Mouse (Mus musculus): ENCODE measurements around the gene Rrp1b. TPM values are rescaled to one million over a fixed set of nuclear protein-coding genes. Genes with fewer than 3 reads are reported as not detected.

Rrp1b gene
- polyA plus RNA-seq, 1 experiment from 2014 or later = 50.9 TPM

DNA sequence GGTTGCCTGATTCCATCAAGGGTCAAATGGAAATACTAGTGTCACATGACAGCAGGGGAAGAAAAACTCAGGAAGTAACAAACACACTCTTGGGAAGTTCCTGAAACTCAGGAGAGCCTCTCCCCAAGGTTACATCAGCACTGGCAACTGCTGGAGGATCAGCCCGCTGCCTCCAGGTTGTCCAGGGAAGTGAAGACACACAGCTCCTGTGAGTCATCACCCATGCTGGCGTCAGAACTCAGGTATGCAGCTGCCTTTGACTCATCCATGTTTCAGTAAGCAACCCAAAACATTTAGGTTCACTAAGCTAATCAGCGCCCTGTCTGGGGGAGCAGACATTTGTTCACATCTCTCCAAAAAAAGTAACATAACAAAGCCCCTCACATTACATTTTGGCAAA is 32.6 kb upstream of the Rrp1b start:
- Histone ChIP-seq H3K4me1 (ENCODE audit: control insufficient read depth, insufficient read depth, low read length) (no peaks in the 10 kb centered on the region), H3K36me3 (ENCODE audit: control insufficient read depth, insufficient read depth, low read length) (no peaks in the 10 kb centered on the region), H3K27me3 (ENCODE audit: control insufficient read depth, insufficient read depth, low read length) (no peaks in the 10 kb centered on the region), H3K9me3 (ENCODE audit: control insufficient read depth, low read length) (no peaks in the 10 kb centered on the region), H3K4me3 (ENCODE audit: low read depth, low read length) (no peak overlapping the region), H3K4me2 (ENCODE audit: low read depth) (no peak overlapping the region), H3K9ac (ENCODE audit: low read length) (no peak overlapping the region), H3K27ac (ENCODE audit: low read depth, low read length) (no peak overlapping the region)
- ATAC-seq (ENCODE audit: insufficient read depth, low FRiP score, low TSS enrichment) (no peak), DNase-seq (ENCODE audit: low spot score) (no peak)
- WGBS = 89% methylated on average over 3 of the region's 3 CpGs

DNA sequence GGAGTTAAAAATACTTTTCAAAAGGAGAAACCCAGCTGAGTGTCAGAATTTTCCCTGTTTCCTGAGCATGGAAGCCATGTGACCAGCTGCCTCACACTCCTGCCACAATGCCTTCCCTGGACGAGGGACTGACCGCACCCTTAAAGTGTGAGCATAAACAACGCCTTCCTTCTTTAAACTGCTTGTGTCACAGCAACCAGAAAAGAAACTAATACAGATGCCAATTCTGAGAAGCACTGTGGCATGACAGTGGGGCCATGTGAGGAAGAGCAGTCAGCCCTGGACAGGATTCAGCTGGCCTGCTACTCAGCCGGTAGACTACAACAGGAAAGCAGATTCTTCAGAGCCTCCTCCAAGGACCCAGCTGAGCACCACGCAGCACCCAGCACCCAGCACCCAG is 29.1 kb upstream of the Rrp1b start:
- H3K9me3 ChIP-seq (ENCODE audit: control insufficient read depth, low read length) = no peaks in the 10 kb centered on the region
- no peak overlapping the region for H3K27ac ChIP-seq (ENCODE audit: low read depth, low read length)
- no peak for DNase-seq (ENCODE audit: low spot score)
- no peak overlapping the region for H3K9ac ChIP-seq (ENCODE audit: low read length)
- no peaks in the 10 kb centered on the region for H3K27me3 ChIP-seq (ENCODE audit: control insufficient read depth, insufficient read depth, low read length)
- H3K4me3 ChIP-seq (ENCODE audit: low read depth, low read length) = no peak overlapping the region
- ATAC-seq (ENCODE audit: insufficient read depth, low FRiP score, low TSS enrichment) = no peak
- no peak overlapping the region for H3K4me2 ChIP-seq (ENCODE audit: low read depth)
- no peaks in the 10 kb centered on the region for H3K4me1 ChIP-seq (ENCODE audit: control insufficient read depth, insufficient read depth, low read length)
- 85% methylated on average over 5 of the region's 5 CpGs for WGBS
- no peaks in the 10 kb centered on the region for H3K36me3 ChIP-seq (ENCODE audit: control insufficient read depth, insufficient read depth, low read length)

DNA sequence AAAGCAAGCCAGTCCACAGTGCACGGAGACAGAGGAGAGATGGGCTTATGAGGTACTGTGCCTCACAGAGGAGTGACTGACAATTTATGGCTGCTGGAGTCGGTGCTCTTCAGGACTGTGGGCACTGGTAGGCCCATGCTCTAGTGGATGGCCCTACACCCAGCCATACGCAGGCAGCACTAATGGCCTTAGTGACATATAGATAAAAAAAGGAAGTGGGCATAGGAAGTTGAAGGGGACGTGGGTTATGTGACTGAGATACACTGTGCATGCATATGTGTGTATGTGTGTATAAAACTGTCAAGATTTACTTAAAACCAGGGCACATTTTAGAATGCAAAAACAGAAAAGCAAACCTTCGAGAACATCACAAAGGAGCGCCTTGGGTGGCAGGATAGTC is 24.2 kb upstream of the Rrp1b start:
- DNase-seq (ENCODE audit: low spot score) = no peak
- H3K36me3 ChIP-seq (ENCODE audit: control insufficient read depth, insufficient read depth, low read length) = no peaks in the 10 kb centered on the region
- no peak overlapping the region for H3K4me2 ChIP-seq (ENCODE audit: low read depth)
- H3K4me3 ChIP-seq (ENCODE audit: low read depth, low read length) = no peak overlapping the region
- H3K27ac ChIP-seq (ENCODE audit: low read depth, low read length) = no peak overlapping the region
- ATAC-seq (ENCODE audit: insufficient read depth, low FRiP score, low TSS enrichment) = no peak
- 83% methylated on average over 6 of the region's 6 CpGs for WGBS
- no peak overlapping the region for H3K9ac ChIP-seq (ENCODE audit: low read length)
- no peaks in the 10 kb centered on the region for H3K27me3 ChIP-seq (ENCODE audit: control insufficient read depth, insufficient read depth, low read length)
- no peaks in the 10 kb centered on the region for H3K4me1 ChIP-seq (ENCODE audit: control insufficient read depth, insufficient read depth, low read length)
- H3K9me3 ChIP-seq (ENCODE audit: control insufficient read depth, low read length) = no peaks in the 10 kb centered on the region

DNA sequence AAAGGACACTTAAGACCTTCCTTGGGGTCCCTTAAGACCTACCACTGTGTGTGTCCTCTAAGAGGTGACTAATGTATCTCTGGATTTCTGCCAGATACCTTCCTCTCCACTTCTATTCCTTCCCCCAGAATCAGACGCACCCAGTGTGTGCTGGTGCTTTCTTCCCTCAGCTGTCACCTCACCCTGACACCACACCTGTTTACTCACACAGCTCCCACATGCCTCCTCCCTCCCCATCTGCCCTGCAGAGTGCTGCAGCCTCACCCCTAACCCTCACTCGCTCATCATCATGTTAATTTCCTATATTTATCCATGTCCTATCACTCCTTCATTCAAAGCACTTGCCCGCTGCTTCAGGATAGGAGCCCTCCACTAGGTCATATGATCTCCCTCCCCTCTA is 23.6 kb upstream of the Rrp1b start:
- H3K27ac ChIP-seq (ENCODE audit: low read depth, low read length) = no peak overlapping the region
- no peaks in the 10 kb centered on the region for H3K36me3 ChIP-seq (ENCODE audit: control insufficient read depth, insufficient read depth, low read length)
- 59% methylated on average over 3 of the region's 3 CpGs for whole genome bisulfite sequencing
- no peak overlapping the region for H3K4me3 ChIP-seq (ENCODE audit: low read depth, low read length)
- no peaks in the 10 kb centered on the region for H3K4me1 ChIP-seq (ENCODE audit: control insufficient read depth, insufficient read depth, low read length)
- H3K9me3 ChIP-seq (ENCODE audit: control insufficient read depth, low read length) = no peaks in the 10 kb centered on the region
- H3K4me2 ChIP-seq (ENCODE audit: low read depth) = no peak overlapping the region
- no peak for ATAC-seq (ENCODE audit: insufficient read depth, low FRiP score, low TSS enrichment)
- no peaks in the 10 kb centered on the region for H3K27me3 ChIP-seq (ENCODE audit: control insufficient read depth, insufficient read depth, low read length)
- no peak for DNase-seq (ENCODE audit: low spot score)
- H3K9ac ChIP-seq (ENCODE audit: low read length) = no peak overlapping the region

- H3K9me3 ChIP-seq (ENCODE audit: control insufficient read depth, low read length) = no peaks in the 10 kb centered on the region
- H3K27ac ChIP-seq (ENCODE audit: low read depth, low read length) = no peak overlapping the region
- H3K27me3 ChIP-seq (ENCODE audit: control insufficient read depth, insufficient read depth, low read length) = no peaks in the 10 kb centered on the region
- no peak for ATAC-seq (ENCODE audit: insufficient read depth, low FRiP score, low TSS enrichment)
- no peaks in the 10 kb centered on the region for H3K4me1 ChIP-seq (ENCODE audit: control insufficient read depth, insufficient read depth, low read length)
- DNase-seq (ENCODE audit: low spot score) = no peak
- H3K4me2 ChIP-seq (ENCODE audit: low read depth) = no peak overlapping the region
- no peak overlapping the region for H3K9ac ChIP-seq (ENCODE audit: low read length)
- no peaks in the 10 kb centered on the region for H3K36me3 ChIP-seq (ENCODE audit: control insufficient read depth, insufficient read depth, low read length)
- no peak overlapping the region for H3K4me3 ChIP-seq (ENCODE audit: low read depth, low read length)
These were observed 22.2 kb upstream of the Rrp1b start for GRCm38 (mm10) chr17:32013659-32014058.

DNA sequence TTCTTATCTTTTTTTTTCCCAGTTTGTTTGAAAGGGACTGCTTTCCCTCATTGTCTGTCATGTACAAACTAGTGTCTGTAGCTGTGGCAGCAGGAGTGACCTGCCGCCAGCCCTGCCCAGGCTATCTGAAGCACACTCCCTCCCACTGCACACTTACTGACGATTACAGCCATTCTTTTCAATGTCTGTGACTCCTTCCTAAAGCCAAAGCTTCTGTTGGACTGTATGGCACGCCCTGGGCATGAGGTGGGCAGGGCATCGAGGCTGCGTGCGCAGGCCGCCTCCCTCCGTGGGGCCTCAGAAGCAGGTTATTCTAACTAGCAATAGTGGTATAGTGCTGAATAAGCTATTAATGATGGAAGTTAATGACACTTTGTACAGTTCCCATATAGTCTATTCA is 19.4 kb upstream of the Rrp1b start:
- 91% methylated on average over 8 of the region's 8 CpGs for WGBS

GRCm38 (mm10) chr17:32018127-32018894 is 17.6 kb upstream of the Rrp1b start:
- no peak for DNase-seq (ENCODE audit: low spot score)
- Histone ChIP-seq H3K9me3 (ENCODE audit: control insufficient read depth, low read length) (no peaks in the 10 kb centered on the region), H3K9ac (ENCODE audit: low read length) (no peak overlapping the region), H3K27me3 (ENCODE audit: control insufficient read depth, insufficient read depth, low read length) (no peaks in the 10 kb centered on the region), H3K27ac (ENCODE audit: low read depth, low read length) (no peak overlapping the region), H3K36me3 (ENCODE audit: control insufficient read depth, insufficient read depth, low read length) (no peaks in the 10 kb centered on the region), H3K4me1 (ENCODE audit: control insufficient read depth, insufficient read depth, low read length) (no peaks in the 10 kb centered on the region), H3K4me3 (ENCODE audit: low read depth, low read length) (no peak overlapping the region), H3K4me2 (ENCODE audit: low read depth) (no peak overlapping the region)
- no peak for ATAC-seq (ENCODE audit: insufficient read depth, low FRiP score, low TSS enrichment)
- 80% methylated on average over 5 of the region's 5 CpGs for WGBS

More for the DNA sequence above, 19.4 kb upstream of the Rrp1b start:
- DNase-seq (ENCODE audit: low spot score) = no peak
- Histone ChIP-seq H3K9me3 (ENCODE audit: control insufficient read depth, low read length) (no peaks in the 10 kb centered on the region), H3K27ac (ENCODE audit: low read depth, low read length) (no peak overlapping the region), H3K27me3 (ENCODE audit: control insufficient read depth, insufficient read depth, low read length) (no peaks in the 10 kb centered on the region), H3K36me3 (ENCODE audit: control insufficient read depth, insufficient read depth, low read length) (no peaks in the 10 kb centered on the region), H3K9ac (ENCODE audit: low read length) (no peak overlapping the region), H3K4me1 (ENCODE audit: control insufficient read depth, insufficient read depth, low read length) (no peaks in the 10 kb centered on the region), H3K4me3 (ENCODE audit: low read depth, low read length) (no peak overlapping the region), H3K4me2 (ENCODE audit: low read depth) (no peak overlapping the region)
- ATAC-seq (ENCODE audit: insufficient read depth, low FRiP score, low TSS enrichment) = no peak

DNA sequence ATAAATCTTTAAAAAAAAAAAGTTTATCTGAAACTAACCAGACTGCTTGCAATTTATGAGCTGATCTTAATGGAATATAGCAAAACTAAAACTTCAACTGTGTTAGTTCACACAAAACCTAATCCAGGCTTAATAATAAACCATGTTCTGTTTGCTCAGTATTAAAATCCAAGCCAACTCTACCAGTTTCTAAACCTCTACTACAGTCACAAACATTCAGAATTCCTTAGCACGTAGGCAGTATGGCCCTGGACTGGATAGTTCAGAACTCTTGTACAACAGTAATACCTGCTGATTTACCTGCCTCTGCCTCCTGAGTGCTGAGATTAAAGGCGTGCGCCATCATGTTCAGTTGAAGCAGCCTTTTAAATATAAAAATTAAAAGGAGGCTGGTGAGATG is 13.9 kb upstream of the Rrp1b start:
- no peak for DNase-seq (ENCODE audit: low spot score)
- H3K9me3 ChIP-seq (ENCODE audit: control insufficient read depth, low read length) = no peaks in the 10 kb centered on the region
- H3K4me2 ChIP-seq (ENCODE audit: low read depth) = no peak overlapping the region
- ATAC-seq (ENCODE audit: insufficient read depth, low FRiP score, low TSS enrichment) = no peak
- no peak overlapping the region for H3K27ac ChIP-seq (ENCODE audit: low read depth, low read length)
- 92% methylated on average over 3 of the region's 3 CpGs for WGBS
- H3K27me3 ChIP-seq (ENCODE audit: control insufficient read depth, insufficient read depth, low read length) = no peaks in the 10 kb centered on the region
- no peak overlapping the region for H3K4me3 ChIP-seq (ENCODE audit: low read depth, low read length)
- H3K9ac ChIP-seq (ENCODE audit: low read length) = no peak overlapping the region
- H3K4me1 ChIP-seq (ENCODE audit: control insufficient read depth, insufficient read depth, low read length) = no peaks in the 10 kb centered on the region
- H3K36me3 ChIP-seq (ENCODE audit: control insufficient read depth, insufficient read depth, low read length) = no peaks in the 10 kb centered on the region

DNA sequence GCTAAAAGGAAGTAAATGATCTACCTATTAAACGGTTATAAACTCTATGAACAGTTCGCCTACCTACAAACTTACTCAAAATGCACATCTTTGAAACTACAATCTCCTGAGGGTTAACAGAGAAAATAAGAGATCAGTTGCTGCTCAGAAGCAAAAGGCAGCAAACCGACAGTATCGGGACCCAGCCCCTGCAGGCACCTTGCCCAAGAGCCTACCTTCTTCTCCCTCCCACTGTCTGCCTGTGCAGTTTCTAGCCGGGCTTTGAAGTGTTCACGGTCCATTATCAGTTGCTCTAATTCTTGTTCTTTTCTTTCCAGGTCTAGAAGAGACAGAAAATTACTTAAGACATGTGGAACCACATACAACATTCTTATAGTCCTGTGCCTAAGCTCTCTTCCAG is 13.3 kb upstream of the Rrp1b start:
- H3K9me3 ChIP-seq (ENCODE audit: control insufficient read depth, low read length) = no peaks in the 10 kb centered on the region
- H3K4me2 ChIP-seq (ENCODE audit: low read depth) = no peak overlapping the region
- no peak overlapping the region for H3K4me3 ChIP-seq (ENCODE audit: low read depth, low read length)
- H3K36me3 ChIP-seq (ENCODE audit: control insufficient read depth, insufficient read depth, low read length) = no peaks in the 10 kb centered on the region
- no peaks in the 10 kb centered on the region for H3K4me1 ChIP-seq (ENCODE audit: control insufficient read depth, insufficient read depth, low read length)
- DNase-seq (ENCODE audit: low spot score) = no peak
- H3K27ac ChIP-seq (ENCODE audit: low read depth, low read length) = no peak overlapping the region
- no peak overlapping the region for H3K9ac ChIP-seq (ENCODE audit: low read length)
- ATAC-seq (ENCODE audit: insufficient read depth, low FRiP score, low TSS enrichment) = no peak
- H3K27me3 ChIP-seq (ENCODE audit: control insufficient read depth, insufficient read depth, low read length) = no peaks in the 10 kb centered on the region
- WGBS = 78% methylated on average over 6 of the region's 6 CpGs

Measured in neural tube, embryonic 11.5 days (tissue).